Mouse (Mus musculus) CD4-positive helper T cell, adult 2 months (primary cell): ENCODE results near the gene Prkci.

ENCODE experiments used
- DNase-seq: peaks from one replicate; pipeline ENCODE4 v3.0.0-alpha.2; 2012; ENCODE audit warnings: low read depth, missing footprints, low spot score

The Prkci gene

GRCm38 (mm10) chr3:31042992-31043391, 47.4 kb downstream of the Prkci start:
- no peak for DNase-seq

DNA sequence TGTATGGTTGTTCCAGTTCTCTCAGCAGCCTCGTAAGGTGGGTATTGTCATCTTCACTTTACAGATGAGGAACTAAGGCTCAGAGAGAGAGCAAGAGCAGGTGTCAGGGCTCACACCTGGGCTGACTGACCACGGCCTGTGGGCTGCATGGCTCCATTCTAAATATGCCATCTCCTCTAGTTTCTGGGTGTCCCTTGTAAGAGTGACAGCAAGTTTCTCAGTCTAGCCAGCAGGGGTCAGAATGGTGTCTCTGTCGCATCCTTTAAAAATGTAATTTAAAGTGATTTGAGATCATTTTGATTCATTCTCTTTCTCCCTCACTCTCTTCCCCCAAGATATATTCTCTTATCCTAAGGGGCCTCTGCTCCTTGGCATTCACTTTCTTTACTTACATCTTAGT, 51.7 kb downstream of the Prkci start:
- DNase-seq: peak; percentile 31

GRCm38 (mm10) chr3:31049087-31049486, 53.5 kb downstream of the Prkci start:
- DNase-seq: no peak

- DNase-seq: no peak
These were observed 54.8 kb downstream of the Prkci start for GRCm38 (mm10) chr3:31050375-31050774.

GRCm38 (mm10) chr3:31051730-31052129, 56.2 kb downstream of the Prkci start:
- no peak for DNase-seq

- no peak for DNase-seq
These were observed 57.6 kb downstream of the Prkci start for GRCm38 (mm10) chr3:31053191-31053590.

GRCm38 (mm10) chr3:31054888-31055287, 59.3 kb downstream of the Prkci start:
- no peak for DNase-seq

- DNase-seq: peak; percentile 62
These were observed 60.6 kb downstream of the Prkci start for GRCm38 (mm10) chr3:31056047-31056650.

GRCm38 (mm10) chr3:31056651-31057627, 61.4 kb downstream of the Prkci start:
- DNase-seq: peak; percentile 81

DNA sequence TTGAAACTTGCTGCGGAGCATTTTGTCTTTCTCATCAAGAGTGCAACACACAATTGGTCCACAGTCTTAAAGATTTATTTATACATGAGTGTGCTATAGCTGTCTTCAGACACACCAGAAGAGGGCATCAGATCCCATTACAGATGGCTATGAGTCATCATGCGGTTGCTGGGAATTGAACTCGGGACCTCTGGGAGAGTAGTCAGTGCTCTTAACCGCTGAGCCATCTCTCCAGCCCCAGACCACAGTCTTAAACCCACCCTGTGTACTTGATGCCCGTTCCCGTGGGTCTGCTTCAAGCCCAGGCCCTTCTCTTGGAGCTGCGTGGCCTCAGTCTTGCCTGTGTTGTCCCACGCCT, 65.2 kb downstream of the Prkci start:
- DNase-seq: no peak

- peak; percentile 85 for DNase-seq
These were observed 65.7 kb downstream of the Prkci start for GRCm38 (mm10) chr3:31061103-31061785.

GRCm38 (mm10) chr3:31061786-31062120, 66.2 kb downstream of the Prkci start:
- DNase-seq: peak; percentile 48

DNA sequence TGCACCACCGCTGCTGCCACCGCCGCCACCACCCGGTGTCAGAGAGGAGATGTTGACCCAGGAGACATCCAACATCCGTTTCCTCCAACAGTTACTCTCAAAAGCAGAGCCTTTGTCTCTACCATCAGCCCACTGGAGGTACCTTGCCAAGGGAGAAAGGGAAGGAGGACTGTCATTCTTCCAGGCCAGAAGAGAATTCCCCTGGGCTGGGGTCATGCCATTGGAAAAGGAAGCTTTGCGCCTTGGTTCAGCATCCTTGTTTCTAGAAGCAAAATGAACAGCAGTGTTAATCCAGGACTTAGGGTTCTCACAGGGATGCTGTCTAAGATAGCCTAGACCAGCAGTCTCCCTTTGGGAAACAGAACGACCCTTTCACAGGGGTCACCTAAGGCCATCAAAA, 66.8 kb downstream of the Prkci start:
- DNase-seq: no peak

DNA sequence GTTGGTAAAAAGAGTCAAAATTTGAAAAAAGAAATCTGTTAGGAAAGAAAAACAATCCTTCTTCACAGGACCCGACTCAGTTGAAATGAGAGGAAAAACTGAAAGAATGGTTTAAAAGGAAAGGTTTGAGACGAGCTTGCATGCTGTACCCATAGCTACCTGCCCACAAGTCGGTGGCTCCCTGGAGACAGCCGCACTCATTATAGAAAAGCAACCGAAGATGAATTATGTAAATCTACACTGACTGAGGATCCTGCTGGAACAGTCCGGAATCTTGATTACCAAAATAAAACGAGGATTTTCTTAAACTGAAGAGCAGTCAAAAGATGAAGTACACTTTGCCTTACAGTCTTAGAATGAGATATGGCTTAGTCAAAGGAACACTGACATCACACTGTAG, 72.9 kb downstream of the Prkci start:
- DNase-seq: no peak

- DNase-seq: no peak
These were observed 76.3 kb downstream of the Prkci start for GRCm38 (mm10) chr3:31071804-31072203.

GRCm38 (mm10) chr3:31075808-31076207, 80.3 kb downstream of the Prkci start:
- DNase-seq: no peak

GRCm38 (mm10) chr3:31077068-31077703, 81.6 kb downstream of the Prkci start:
- DNase-seq: no peak

DNA sequence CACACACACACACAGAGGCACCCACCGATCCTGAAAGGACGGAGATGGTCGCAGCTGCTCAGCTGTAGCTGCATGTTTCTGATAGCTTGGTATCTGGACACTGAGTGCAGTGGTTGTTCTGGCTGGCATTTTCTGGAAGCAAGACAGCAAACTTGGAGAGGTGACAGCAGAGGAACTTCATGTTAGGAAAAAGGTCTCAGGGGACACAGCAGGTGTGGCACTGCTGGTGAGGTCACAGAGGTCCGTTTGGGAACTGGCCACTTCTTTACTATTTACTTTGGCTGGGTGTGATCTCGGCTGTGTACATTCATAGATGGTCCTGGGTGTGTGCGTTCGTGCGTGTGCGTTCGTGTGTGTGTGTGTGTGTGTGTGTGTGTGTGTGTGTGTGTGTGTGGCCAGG, 83.9 kb downstream of the Prkci start:
- no peak for DNase-seq

- no peak for DNase-seq
These were observed 85.4 kb downstream of the Prkci start for GRCm38 (mm10) chr3:31080791-31081502.

- no peak for DNase-seq
These were observed 87.4 kb downstream of the Prkci start for GRCm38 (mm10) chr3:31082838-31083506.
